Mouse (Mus musculus) monocyte, adult 5-6 weeks (primary cell): ENCODE results near the gene Focad. TPM values are rescaled to one million over a fixed set of nuclear protein-coding genes. Genes with fewer than 3 reads are reported as not detected.
A peak's percentile ranks its signal among the peaks of the same experiment; 100 is the strongest.

Experiments
- ATAC-seq: fragments of 153-309, 156-312 bp; replicated peaks from 2 replicates; pipeline ENCODE4 v1.8.0; 2017; ENCODE audit warnings: mild to moderate bottlenecking; ENCODE audit not compliant: low TSS enrichment, insufficient number of reproducible peaks, severe bottlenecking, poor library complexity, low FRiP score
- total RNA-seq: library from RNA; stranded (forward); fragments of 200-1000, 200-491, 200-594 nt; gene quantifications from 3 replicates; pipeline ENCODE4 v1.2.3, GENCODE M21; 2017

The Focad gene
- total RNA-seq, 1 experiment from 2014 or later: 2.1 TPM

- no peak for ATAC-seq
These were observed 251.5 kb downstream of the Focad start for GRCm38 (mm10) chr4:88345938-88346337.

- peak; percentile 83 for ATAC-seq
These were observed 256.5 kb downstream of the Focad start for GRCm38 (mm10) chr4:88350910-88351309.

DNA sequence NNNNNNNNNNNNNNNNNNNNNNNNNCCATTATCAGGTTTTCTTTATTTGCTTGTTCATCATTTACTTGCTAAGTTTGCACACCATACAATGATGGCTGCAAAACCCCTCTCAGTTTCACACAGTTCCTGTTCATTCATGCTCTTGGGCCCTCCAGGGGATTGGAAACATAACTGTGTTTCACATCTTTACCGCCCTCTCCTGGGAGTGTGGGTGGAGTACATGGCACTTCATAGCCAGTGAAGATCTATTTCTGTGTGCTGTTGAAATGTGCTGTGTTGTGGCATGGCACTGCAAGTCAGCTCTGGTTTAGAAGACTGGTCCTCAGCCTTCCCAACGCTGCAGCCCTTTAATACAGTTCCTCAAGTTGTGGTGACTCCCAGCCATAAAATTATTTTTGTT is 262.2 kb downstream of the Focad start:
- ATAC-seq: no peak

GRCm38 (mm10) chr4:88357431-88357830 is 263.0 kb downstream of the Focad start:
- ATAC-seq: no peak

DNA sequence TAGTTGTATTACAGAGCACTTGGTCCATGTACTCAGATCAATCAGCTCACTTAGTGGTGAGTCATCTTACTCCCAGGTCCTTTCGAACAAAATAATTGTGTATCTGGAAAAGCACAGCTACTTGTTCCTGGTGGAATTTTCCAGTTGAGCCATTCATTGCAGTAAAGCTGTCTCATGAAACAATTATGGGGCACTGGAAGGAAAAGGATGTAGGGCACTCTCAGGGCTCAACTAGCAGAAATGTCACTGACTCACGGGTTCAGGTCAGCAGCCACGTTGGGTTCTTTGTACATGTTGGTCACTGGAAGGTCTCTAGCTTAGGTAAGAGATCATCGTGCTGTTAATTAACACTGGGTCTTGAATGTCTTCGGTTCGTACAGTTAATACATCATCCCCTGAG is 275.5 kb downstream of the Focad start:
- ATAC-seq: no peak

GRCm38 (mm10) chr4:88370819-88371218 is 276.4 kb downstream of the Focad start:
- no peak for ATAC-seq

- no peak for ATAC-seq
These were observed 278.1 kb downstream of the Focad start for GRCm38 (mm10) chr4:88372293-88373224.

- ATAC-seq: peak; percentile 21
These were observed 295.6 kb downstream of the Focad start for GRCm38 (mm10) chr4:88390036-88390435.

- peak; percentile 69 for ATAC-seq
These were observed 296.2 kb downstream of the Focad start for GRCm38 (mm10) chr4:88390596-88390995.

DNA sequence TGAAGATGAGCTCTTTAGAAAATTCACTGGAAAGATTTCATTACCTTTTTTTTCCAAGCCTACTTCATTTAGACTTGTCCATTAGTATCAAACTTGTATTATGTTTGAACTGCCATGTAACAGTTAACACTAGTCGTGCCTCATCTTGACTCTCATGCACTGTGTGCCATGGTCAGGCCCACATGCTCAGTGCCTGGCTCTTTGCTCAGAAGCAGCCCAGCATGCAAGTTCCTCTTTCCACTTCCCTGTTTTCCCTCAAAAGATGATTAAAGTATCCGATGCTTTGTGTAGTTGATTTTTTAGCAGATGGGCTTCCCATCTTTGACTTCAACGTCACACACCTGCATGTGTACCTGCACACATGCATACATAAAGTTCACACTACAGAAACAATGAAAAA is 301.3 kb downstream of the Focad start:
- ATAC-seq: peak; percentile 69

GRCm38 (mm10) chr4:88396995-88397521 is 302.6 kb downstream of the Focad start:
- no peak for ATAC-seq

DNA sequence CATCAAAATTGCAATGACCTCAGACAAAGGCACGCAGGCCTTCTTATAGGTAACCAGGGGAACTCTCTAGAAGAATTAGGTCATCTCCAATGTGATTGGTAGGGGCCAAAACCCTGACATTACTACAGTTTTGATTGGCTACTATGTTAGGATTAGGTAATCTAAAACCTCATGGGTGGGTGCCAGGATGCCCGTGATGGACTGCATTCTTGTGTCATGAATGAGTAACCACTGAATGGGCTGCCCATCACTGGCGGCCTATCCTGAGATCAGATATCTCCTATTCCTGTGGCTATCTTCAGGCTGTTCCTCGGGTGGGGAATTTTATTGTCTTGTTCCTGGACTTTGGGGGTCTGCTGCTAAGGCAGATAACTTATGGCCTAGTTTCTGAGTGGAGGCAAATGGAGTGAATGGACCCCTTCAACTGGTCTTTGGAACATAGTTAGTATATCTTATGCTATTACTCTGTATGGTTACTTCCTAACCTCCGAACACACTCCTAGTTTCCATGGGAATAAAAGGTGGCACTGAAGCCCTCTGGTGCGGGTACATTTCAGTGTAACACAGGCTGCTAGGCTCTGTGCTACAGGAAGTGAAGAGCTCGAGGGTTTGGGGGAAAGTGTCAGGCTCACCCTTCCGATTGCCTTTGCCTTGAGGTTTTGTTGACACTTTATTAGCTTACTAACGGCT is 306.0 kb downstream of the Focad start:
- no peak for ATAC-seq

- no peak for ATAC-seq
These were observed 306.5 kb downstream of the Focad start for GRCm38 (mm10) chr4:88400992-88401313.

GRCm38 (mm10) chr4:88402884-88403283 is 308.5 kb downstream of the Focad start:
- ATAC-seq: no peak

GRCm38 (mm10) chr4:88406887-88407696 is 312.7 kb downstream of the Focad start:
- peak; percentile 86 for ATAC-seq

- no peak for ATAC-seq
These were observed 314.9 kb downstream of the Focad start for GRCm38 (mm10) chr4:88409279-88409678.

- ATAC-seq: no peak
These were observed 317.9 kb downstream of the Focad start for GRCm38 (mm10) chr4:88412331-88412730.

DNA sequence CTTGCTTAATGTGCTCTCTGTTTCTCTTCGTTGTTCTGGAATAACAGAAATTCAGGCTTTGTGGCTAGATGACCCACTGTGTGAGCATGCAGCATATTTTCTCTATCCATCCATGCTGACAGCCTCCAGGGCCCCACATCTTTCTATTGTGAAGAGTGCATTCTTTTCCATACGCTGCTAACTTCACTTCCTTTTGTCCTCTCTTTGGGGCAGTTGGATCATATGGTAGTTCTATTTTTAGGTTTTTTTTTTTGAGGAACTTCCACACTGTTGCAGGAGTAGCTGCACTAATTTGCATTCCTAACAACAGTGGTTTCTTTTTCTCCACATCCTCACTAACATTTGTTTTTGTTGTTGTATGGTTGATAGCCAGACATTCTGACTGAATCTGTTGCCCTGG is 320.6 kb downstream of the Focad start:
- ATAC-seq: 0 out of 2 replicates have a peak, but pooled peaks have one; percentile 52

GRCm38 (mm10) chr4:88419378-88419777 is 324.9 kb downstream of the Focad start:
- no peak; the same call in 1 of the 2 replicates for ATAC-seq
